Mouse (Mus musculus) heart, postnatal 14 days (tissue): ENCODE measurements at regions not wholly inside any gene's neighbourhood (a gene's known extent, or its start where the extent isn't known, plus 50 kb on each side); places are given as distances from the start of the nearest gene placed in this dataset.
"Not testable (repeated sequence)": the region's sequence is repeated elsewhere in the genome, so short reads cannot be mapped to it uniquely, and the experiment has no call there.

Experiments used
- DNase-seq, 2 experiments: peaks; one replicate each; pipeline ENCODE4 v3.0.0; 2021 to 2022
- intact Hi-C: fragments of 180-260 bp; cut with DNase I; formaldehyde crosslinking; loops from one replicate; pipeline ENCODE4 v1.15.1; 2025

GRCm38 (mm10) chr6:67679106-67679505 is 143.5 kb upstream of the Tacstd2 start:
- DNase-seq, intact Hi-C loops: not testable (repeated sequence)

GRCm38 (mm10) chr6:67674717-67675116 is 139.1 kb upstream of the Tacstd2 start:
- intact Hi-C loops, DNase-seq: not testable (repeated sequence)

- intact Hi-C loops = not testable (repeated sequence)
Observed at GRCm38 (mm10) chr6:67673316-67673715, 137.7 kb upstream of the Tacstd2 start.

GRCm38 (mm10) chr6:67668073-67668472 is 132.5 kb upstream of the Tacstd2 start:
- intact Hi-C loops, DNase-seq: not testable (repeated sequence)

More at GRCm38 (mm10) chr6:67673316-67673715, 137.7 kb upstream of the Tacstd2 start:
- not testable (repeated sequence) for DNase-seq

- intact Hi-C loops = no loop called here
- no peak for DNase-seq
Observed at GRCm38 (mm10) chr6:67631617-67632016, 96.0 kb upstream of the Tacstd2 start.

GRCm38 (mm10) chr6:67610402-67610801 is 74.8 kb upstream of the Tacstd2 start:
- DNase-seq = no peak
- intact Hi-C loops = no loop called here

GRCm38 (mm10) chr6:67609461-67609860 is 73.9 kb upstream of the Tacstd2 start:
- DNase-seq, intact Hi-C loops: not testable (repeated sequence)
